Comparison of ENCODE assay signal across 21 mouse cellular contexts in genomic region chr7:45353041-45353440, GRCm38 (mm10). TPM values are rescaled to one million over a fixed set of nuclear protein-coding genes. Genes with fewer than 3 reads are reported as not detected.
"Had no signal": no experiment of that assay in that cellular context is flagged by ENCODE, and none has a peak within 500 bp of the region (broad histone marks: within the 10 kb centered on the region; RNA-seq: fewer than 3 reads in every experiment).

No protein-coding gene starts in this region.

- H3K27me3 ChIP-seq: midbrain, embryonic 12.5 days; neural tube, embryonic 13.5 days; neural tube, embryonic 15.5 days had no signal

- H3K4me1 ChIP-seq: midbrain, embryonic 12.5 days; neural tube, embryonic 13.5 days; neural tube, embryonic 15.5 days had no signal

- H3K9ac ChIP-seq: lung, embryonic 14.5 days; midbrain, embryonic 12.5 days; neural tube, embryonic 13.5 days; neural tube, embryonic 15.5 days had no signal

- H3K27ac ChIP-seq: midbrain, embryonic 10.5 days; midbrain, embryonic 12.5 days; neural tube, embryonic 13.5 days; neural tube, embryonic 15.5 days had no signal

- H3K9me3 ChIP-seq: midbrain, embryonic 10.5 days; midbrain, embryonic 12.5 days; neural tube, embryonic 13.5 days; neural tube, embryonic 15.5 days had no signal

- DNase-seq: lung, adult 18-20 months; lung, embryonic 14.5 days; lung, postnatal 10 days; lung, postnatal 4 days; midbrain, embryonic 14.5 days; retina, postnatal 1 day; right cerebral cortex, adult 18-20 months; right cerebral cortex, postnatal 25 days; right cerebral cortex, postnatal 4 days; spleen, adult 18-20 months; thymus, adult 18-20 months; thymus, postnatal 14 days; thymus, postnatal 36 days had no signal

- H3K4me2 ChIP-seq: lung, embryonic 14.5 days; midbrain, embryonic 12.5 days; neural tube, embryonic 13.5 days; neural tube, embryonic 15.5 days had no signal

- ATAC-seq: midbrain, embryonic 16.5 days had no signal

- H3K4me3 ChIP-seq: midbrain, embryonic 10.5 days; midbrain, embryonic 12.5 days; myocyte; neural tube, embryonic 13.5 days; neural tube, embryonic 15.5 days had no signal

RNA-seq across cellular contexts. Expression of gene Ppfia3, which starts 13.8 kb away (rescaled TPM):
- total RNA-seq: megakaryocyte, adult 5-6 weeks had no signal

RNA-seq across cellular contexts. Expression of gene Lin7b, which starts 17.3 kb away (rescaled TPM):
- total RNA-seq: megakaryocyte, adult 5-6 weeks had no signal

RNA-seq across cellular contexts. Expression of gene Hrc, which starts 18.0 kb away (rescaled TPM):
- total RNA-seq: megakaryocyte-erythroid progenitor cell, adult 5-6 weeks had no signal
- polyA plus RNA-seq: midbrain, embryonic 14.5 days had no signal
